Mouse (Mus musculus): ENCODE results near the gene Tbc1d9.

Gene Tbc1d9

GRCm38 (mm10) chr8:83178228-83178742, 13.1 kb downstream of the Tbc1d9 start:
- peak; percentile 65 for DNase-seq (ENCODE audit: inconsistent ontology term)

DNA sequence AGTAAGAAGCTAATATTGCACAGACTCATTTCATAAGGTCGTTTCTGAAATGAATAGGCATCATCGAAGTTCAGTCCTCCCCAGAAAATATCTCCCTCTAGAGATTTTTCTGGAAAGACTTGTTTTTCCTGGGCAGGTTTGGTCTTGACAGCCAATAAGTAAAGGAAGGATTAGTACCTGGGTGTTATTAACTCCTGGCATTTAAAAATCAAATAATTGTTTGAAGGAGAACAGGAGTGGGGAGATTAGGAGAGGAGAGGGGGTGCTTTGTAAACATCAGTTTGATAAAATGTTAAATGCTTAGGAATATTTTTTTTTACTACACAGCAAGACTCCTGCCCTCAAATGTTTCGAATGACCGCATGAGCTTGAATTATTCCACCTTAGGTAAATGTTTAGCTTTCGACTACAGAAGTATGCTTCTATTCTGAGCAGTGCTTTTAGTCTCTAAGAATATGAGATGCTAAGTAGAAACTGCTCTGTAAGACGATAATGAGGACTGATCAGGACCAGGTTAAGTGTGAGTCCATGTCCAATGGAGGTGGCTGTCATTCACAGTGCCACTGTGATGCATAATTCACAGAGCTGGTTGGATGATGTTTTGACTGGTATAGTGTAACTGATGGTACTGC, 16.8 kb downstream of the Tbc1d9 start:
- DNase-seq (ENCODE audit: inconsistent ontology term) = no peak

DNA sequence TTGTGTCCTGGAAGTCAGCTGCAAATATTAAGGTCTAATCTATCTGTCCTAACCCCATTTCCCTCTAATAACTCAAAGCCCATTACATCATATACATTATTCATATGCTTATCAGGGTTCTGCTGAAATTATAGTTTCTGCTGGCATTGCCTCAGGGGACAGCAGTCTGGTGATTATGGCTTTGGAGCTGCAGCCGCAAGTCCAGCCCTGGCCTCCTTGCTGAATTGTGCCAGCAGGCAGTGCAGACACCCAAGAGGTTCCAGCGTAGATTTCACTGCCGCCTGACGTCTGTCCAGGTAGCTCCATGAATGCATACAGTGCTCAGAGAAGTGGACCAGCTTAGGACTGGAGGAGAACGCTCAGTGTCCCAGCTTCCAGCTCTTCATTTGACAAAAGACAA, 17.6 kb downstream of the Tbc1d9 start:
- DNase-seq (ENCODE audit: inconsistent ontology term) = no peak

DNA sequence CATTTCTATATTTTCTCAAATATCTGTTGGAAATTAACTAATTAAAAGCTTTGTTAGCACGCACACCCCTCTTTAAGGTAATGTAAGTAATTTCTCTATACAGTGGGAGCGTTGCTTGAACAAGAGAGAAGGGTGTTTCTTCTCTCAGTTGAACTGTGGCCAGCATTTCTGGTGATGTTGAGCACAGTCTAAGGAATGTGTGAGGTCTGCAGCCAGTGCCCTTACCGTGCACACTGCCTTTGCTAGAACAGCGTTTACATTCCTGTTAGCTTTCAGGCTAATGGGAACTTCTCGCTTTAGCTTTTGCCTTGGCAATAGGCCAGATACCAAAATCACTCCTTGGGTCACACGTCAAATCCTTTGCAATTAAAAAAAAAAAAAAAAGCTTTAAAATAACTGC, 21.2 kb downstream of the Tbc1d9 start:
- DNase-seq (ENCODE audit: inconsistent ontology term) = no peak

DNA sequence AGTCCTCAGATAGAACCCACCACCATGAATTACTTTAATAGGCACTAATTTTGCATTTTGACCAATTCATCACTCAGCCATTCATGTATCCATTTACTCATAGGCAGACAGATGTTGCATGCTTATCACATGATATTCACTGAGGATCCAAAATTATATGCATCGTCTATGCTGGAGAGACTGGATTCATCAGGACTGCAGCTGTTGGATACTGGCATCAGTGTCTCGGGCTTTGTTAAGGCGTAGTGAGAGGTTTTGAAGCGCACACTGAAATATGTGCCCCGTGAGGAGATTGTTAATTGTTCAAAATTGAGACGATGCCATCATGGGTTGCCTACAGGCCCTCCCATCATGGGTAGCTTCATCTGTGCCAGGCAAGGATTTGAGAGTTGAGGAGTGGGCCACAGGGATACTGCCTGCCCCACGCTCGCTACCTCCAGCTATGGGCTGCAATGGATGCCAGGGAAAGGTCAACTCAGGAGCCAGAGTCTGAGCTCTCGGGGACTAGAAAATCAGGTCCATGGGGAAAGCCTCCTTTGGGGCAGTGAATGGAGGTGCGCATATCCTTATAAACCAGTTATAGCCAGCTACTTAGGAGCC, 22.3 kb downstream of the Tbc1d9 start:
- DNase-seq (ENCODE audit: inconsistent ontology term) = no peak

DNA sequence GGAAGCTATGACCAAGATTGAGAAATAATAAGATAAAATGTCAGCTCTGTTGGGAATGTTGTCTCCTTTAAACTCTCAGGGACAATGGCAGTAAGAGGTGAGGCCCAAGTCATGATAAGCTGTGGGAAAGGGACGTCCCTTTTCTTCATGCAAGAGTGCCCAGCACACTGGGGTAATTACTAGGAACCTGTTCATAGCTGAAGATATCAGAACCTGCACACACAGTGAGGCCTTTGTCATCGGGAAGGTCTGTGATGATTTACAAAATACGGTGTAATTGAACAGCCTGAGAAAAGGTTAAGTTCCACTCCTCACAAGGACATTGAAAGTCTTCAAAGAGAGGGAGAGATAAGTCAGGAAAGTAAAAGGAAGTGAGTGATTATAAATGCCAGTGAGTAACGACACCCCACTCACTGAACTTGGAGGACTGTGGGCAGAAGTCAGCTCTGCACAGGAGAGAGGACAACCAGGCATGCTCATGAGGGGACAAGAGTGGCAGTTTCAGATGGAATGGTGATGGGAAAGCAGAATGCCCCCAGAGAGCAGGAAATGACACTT, 24.5 kb downstream of the Tbc1d9 start:
- DNase-seq (ENCODE audit: inconsistent ontology term) = no peak

- DNase-seq (ENCODE audit: inconsistent ontology term) = peak; percentile 62
These were observed 30.9 kb downstream of the Tbc1d9 start for GRCm38 (mm10) chr8:83196088-83196487.

DNA sequence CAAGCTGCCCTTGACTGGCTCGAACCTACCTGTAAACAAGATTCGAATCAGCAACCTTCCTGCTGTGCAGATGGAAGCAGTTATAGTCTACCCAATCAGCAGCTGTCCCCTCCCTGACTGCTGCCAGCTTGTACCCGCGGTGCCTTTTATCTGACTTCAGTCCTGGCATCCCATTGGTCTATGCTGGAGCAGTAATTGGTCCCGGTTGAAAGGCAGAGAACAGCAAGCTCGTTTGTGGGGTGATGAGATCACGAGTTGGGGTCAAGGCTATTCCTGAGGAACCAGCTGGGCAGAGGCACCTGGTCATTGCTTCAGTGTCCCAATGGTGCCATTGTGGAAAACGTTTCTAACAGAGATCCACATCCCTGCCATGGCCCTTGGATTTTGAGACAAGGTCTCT, 34.6 kb downstream of the Tbc1d9 start:
- DNase-seq (ENCODE audit: inconsistent ontology term) = peak; percentile 58

GRCm38 (mm10) chr8:83200191-83201177, 35.3 kb downstream of the Tbc1d9 start:
- peak; percentile 66 for DNase-seq (ENCODE audit: inconsistent ontology term)

DNA sequence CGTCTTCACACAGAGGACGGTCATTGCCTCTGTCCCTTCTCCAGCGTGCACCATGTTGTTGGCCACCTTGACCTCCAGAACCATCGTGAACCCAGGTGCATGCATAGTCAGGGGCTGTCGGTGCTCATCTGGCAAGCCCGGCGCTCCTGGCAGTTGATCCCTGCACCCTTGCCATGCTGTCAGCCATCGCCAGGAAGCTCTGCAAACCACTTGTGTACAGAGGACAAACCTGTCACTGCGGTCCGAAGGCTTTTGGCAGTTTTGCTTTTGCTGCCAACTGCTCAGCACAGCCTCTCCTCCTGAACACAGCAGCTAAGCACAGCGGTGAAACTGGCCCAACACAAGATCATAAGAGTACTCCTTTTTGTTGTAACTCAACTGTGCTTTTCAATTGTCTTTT, 37.8 kb downstream of the Tbc1d9 start:
- DNase-seq (ENCODE audit: inconsistent ontology term) = no peak

DNA sequence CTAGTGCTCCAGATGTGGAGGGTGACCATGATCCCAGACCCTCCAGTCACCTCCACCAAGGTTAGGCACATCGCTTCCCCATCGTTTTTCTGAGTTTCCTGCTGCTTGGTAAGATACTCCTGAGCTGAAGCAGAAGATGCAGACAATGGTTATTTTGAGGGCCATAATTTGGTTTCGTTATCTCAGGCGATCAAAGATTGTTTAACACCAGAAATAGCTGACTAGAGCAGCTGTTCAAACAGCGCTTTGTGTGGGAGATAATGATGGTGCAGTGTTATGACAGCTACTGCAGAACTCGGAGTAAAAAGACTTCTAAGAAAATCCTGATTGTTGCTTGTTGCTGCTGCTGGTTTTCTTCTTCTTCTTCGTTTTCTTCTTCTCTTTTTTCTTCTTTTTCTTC, 40.8 kb downstream of the Tbc1d9 start:
- DNase-seq (ENCODE audit: inconsistent ontology term) = no peak

- DNase-seq (ENCODE audit: inconsistent ontology term) = no peak
These were observed 44.4 kb downstream of the Tbc1d9 start for GRCm38 (mm10) chr8:83209581-83209980.

- no peak for DNase-seq (ENCODE audit: inconsistent ontology term)
These were observed 45.5 kb downstream of the Tbc1d9 start for GRCm38 (mm10) chr8:83210676-83211075.

DNA sequence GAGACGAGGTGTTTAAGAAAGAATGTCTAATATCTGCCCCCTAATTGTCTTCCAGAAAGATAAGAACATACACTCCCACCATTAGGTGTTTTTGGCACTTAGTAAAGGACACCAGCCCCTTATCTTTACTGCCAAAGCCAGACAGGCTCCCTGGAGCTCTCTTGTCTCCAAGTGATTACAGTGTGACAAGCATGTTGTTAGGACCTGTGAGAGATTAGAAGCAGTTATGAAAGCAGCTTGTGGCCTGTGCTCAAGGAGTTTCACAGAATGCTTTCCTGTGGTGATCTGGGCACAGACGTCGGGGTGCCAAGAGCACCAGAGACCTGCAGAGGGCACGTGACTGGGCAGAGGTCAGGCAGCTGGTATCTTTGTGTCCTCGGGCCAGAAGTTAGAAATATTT, 49.9 kb downstream of the Tbc1d9 start:
- DNase-seq (ENCODE audit: inconsistent ontology term) = no peak

- DNase-seq (ENCODE audit: inconsistent ontology term) = no peak
These were observed 51.4 kb downstream of the Tbc1d9 start for GRCm38 (mm10) chr8:83216520-83216919.

- DNase-seq (ENCODE audit: inconsistent ontology term) = no peak
These were observed 52.0 kb downstream of the Tbc1d9 start for GRCm38 (mm10) chr8:83217196-83217595.

GRCm38 (mm10) chr8:83217891-83218290, 52.7 kb downstream of the Tbc1d9 start:
- no peak for DNase-seq (ENCODE audit: inconsistent ontology term)

GRCm38 (mm10) chr8:83219392-83219791, 54.2 kb downstream of the Tbc1d9 start:
- no peak for DNase-seq (ENCODE audit: inconsistent ontology term)

DNA sequence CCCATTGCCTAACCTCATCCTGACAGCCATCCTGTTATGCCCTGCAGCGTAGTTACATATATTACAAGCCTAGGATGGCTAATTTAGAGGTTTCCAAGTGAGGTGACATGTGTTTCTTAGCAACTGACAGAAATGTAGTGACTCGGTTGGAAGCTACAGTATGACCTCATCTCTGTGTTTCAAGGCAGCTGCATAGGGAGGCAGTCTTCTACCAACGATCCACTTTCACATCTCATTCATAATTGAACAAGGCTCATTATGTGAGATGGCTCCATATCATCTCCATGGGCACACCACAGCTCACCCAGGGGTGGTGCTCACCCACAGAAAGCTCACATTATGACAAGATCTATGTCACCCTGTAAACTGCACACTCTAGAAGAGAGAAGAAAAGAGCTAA, 55.6 kb downstream of the Tbc1d9 start:
- peak; percentile 24 for DNase-seq (ENCODE audit: inconsistent ontology term)

DNA sequence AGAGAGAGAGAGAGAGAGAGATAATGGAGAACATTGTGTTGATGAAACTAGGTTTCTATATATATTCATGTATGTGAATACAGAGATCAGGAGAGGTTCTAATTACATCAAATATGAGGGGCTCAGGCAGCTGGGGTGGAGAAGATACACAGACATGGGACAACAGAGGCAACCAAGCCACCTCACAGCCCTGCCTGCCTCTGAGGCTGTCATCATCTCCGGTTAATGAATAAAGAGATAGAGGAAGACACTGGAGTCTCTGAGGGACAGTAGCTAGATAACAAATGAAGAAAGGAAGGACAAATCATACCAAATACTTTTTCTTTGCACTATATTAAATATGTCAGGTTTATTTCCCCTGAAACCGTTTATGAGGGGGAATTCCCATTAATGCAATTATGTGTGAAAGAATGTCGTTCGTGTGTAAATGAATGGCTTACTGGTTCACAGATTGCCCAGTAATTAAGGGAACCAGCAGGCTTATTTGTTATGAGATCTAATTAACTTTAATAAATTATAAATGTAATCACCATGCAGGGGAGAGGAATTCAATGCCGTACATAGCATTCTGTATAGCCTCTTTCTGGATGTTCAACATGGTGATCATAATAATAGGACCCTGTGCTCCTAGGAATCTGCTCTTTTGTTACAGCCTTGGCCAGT, 59.7 kb downstream of the Tbc1d9 start:
- DNase-seq (ENCODE audit: inconsistent ontology term) = peak; percentile 80

- no peak for DNase-seq (ENCODE audit: inconsistent ontology term)
These were observed 60.4 kb downstream of the Tbc1d9 start for GRCm38 (mm10) chr8:83225598-83225997.

GRCm38 (mm10) chr8:83227336-83227735, 62.2 kb downstream of the Tbc1d9 start:
- no peak for DNase-seq (ENCODE audit: inconsistent ontology term)
